Mouse (Mus musculus) layer of hippocampus, adult 9-11 months (tissue): ENCODE results near the gene Lrrc66.

Experiments
- DNase-seq: peaks from one replicate; pipeline ENCODE4 v3.0.0; 2022

The Lrrc66 gene

DNA sequence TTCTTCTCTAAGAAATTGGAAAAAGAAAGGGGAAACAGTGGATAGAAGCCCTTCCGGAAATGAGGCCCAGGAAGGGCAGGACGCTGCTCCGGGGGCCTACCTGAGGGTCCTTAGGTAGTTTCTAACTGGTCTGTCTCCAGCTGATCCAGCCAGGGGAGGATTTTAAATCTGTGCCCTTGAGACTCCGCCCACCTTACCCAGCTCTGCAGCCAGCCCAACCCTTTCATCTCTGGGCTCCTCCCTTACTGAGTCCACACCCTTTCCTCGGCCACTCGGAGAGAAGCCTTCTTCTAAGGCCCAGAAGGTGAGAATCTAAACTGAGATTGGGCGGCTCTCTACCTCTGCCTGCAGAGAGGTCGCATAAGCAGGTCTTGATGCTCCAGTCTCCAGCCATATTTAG lies at the start of gene Lrrc66:
TSS of gene Lrrc66 (minus strand) at position 236 of the 400 bp plus-strand sequence.
- DNase-seq = no peak

DNA sequence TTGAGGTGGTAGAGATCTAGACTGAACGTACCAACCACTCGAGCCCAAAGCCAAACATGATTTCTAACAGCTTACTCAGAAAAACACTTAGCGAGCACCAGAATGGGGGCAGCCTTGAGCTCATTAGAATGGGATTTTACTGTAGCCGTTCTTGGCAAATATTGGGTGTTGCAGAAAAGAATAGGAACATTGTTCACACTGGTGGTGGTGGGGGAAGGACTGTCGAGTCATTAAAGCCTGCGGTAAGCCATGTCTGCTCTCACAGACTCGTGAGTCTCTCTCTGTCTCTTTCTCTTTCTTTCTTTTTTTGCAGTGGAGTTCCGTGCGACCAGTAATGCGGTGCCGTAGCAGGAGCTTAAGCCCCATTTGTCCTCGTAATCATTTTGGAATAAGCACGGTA lies 44.3 kb upstream of the Lrrc66 start:
- peak; percentile 44 for DNase-seq

DNA sequence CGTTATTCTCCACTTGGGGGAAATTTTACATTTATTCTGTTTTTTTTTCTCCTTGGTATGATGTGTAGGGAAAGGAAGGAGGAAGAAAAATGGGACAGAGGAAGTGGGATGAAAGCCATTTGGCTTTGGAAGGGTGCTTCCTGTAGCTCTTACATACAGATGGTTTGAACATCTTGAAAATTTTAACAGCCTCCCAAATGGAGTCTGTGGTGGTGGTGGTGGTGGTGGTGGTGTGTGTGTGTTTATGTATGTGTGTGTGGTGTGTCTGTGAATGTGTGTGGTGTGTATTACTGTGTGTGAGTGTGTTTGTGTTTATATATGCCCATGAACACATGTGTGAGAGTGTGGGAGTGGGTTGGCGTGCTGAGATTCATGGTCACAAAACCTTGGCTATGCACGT lies 43.3 kb upstream of the Lrrc66 start:
- DNase-seq = no peak

DNA sequence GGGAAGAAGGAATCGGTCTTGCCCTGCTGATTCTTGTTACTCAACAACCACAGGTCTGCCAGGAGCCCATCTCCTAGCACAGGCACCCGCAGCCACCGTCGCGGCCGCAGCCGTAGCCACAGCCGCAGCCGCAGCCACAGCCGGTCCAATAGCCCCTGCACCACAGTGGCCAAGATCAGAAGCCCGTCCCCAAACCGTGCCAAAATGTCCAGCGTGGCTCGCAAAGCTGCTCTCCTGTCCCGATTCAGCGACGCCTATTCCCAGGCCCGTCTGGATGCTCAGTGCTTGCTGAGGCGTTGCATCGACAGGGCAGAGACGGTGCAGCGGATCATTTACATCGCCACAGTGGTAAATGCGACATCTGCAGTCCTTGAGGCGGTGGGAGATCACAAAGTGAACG lies 37.1 kb upstream of the Lrrc66 start:
- DNase-seq = no peak

DNA sequence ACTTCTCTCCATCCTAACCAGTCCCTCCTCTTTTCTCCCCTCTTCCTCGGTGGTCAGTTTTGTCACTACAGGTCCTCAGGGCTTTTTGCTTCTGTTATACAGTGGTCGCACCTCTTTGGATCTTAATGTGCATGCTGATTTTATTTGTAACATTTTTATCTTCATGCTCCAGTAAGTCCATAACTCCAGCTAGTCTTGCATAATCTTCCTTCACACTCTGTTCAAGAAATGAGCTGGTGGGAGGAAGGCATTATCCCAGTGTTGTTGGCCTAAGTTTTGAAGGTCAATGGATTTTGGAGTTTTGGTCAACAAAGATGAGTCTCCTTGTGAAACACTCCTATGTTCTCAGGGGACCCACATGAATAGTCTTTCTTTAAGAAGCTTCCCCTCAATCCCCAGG lies 35.6 kb upstream of the Lrrc66 start:
- DNase-seq = no peak

DNA sequence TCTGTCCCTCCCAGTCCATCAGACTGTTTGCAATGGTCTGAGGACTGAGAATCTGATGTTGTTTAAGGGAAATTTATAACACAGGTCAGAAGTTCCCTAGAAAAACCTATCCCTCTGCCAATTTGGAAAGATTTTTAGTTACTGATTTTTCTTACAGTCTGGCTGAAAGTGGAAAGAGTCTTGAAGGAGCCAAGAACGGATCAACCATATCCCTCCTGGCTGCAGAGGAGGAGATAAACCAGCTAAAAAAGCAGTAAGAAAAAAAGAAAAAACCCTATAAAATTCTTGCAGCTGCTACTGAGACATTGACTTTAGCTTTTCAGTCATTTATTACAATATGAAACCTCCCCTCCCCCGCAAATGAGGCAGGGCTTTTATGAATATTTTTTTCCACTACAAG lies 34.4 kb upstream of the Lrrc66 start:
- DNase-seq = no peak

DNA sequence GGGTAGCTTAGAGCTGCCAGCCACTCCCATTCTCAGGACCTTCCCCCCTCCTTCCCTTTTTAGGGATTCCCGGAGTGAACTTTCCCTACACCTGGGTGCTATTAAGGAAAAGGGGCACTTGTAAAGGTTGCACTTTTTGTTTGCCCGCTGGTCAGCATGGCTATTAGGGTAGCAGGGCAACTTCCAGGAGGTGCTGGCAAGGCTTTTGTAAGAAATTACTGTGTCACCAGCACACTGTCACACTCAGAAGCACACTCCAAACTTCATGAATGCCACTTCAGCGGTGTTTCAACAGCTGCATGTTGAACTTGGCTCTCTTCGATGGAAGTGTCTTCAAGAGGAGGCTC lies 19.5 kb upstream of the Lrrc66 start:
- no peak for DNase-seq

DNA sequence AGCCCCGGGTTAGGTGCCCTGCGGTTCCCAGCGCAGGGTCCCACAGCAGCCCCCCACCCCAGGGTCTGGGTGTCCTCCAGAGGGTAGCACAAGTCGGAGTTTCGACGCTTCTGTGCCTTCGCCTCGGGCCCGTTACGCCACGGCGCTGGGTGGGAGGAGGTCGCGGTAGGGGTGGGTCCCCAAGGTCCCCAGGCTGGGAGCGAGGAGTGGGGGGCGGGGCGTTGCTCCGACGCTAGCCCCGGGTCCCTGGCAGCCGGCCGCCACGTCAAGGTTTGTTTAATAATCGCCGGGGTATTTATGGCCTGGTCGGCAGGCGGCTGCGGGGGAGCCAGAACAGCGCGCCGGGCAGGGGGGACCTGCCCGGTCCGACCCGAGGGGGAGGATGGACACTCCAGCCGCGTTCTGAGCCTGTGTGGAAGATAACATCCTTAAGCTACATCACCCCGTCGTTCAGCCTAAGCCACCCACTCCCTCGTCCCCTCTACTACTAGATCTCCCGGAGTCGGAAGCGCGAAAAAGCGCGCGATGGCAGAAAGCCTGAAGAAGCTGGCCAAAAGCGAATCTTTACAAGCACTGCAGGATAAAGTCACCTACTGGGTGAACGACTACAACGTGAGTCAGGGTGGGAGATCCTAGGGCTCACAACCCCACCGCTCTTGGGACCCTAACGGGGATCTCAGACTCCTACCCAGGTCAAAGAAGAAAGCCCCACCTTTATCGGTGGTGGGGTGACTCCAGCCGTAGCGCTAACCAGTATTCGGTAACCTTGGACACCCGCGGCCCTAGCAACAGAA lies 18.9 kb upstream of the Lrrc66 start, which contains the start of gene Spata18:
TSS of gene Spata18 (plus strand) at position 319 of the 794 bp plus-strand sequence.
- DNase-seq = no peak

DNA sequence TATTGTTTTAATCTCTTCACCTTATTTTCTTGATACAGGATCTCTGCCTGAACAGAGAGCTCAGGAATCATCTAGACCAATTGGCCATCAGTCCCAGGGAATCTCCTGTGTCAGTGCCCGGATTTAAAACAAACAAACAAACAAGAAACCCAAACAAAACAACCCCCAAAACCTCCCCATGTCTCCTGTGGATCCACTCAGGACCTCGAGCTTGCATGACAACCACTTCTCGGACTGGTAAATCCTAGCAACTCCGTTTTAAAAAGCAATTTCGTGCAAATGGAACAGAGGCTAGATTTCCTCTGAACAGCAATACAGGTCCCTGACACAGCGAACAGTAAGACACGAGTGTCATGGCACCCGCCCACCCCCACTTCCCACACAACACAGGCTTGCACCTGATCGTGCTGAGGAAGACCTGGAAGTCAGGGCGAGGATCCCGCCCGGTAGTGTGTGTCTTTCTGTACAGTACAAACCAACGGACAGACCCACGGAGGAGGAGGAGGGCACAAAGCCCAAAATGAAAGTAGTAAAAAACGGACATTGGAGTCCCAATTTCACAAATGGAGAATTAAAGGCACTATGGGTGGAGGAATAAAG lies 18.1 kb upstream of the Lrrc66 start:
- no peak for DNase-seq

DNA sequence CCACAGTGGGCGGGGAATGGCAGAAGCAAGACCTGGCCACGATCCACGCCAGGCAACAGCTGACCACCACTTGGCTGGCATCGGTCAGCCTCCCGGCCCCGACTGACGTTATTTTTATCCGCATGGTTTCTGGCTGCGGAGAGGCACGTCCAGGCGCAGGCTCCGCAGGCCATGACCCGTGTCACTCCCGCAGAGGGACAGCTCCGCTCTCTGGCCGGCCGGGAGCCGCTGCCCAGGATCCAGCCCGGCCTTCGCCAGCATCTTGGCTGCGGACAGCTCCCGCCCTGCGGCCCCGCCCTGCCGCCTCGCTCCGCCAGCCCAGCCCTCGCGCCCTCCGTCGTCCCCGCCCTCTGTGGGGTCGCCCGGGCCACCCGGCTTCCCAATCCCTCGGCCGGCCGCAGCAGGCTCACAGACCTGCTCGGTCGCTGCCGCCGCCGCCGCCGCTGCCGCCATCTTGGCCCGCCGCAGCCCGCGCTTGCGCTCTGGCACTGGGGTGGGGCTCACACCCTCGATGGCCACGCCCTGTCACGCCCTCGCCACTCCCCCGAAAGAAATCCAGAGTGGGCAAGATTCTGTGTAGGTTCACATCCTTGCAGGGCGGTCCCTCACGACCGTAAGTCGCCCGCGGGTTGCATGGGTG lies 15.1 kb upstream of the Lrrc66 start, which contains the start of gene Sgcb:
TSS of gene Sgcb (minus strand) at position 530 of the 640 bp plus-strand sequence.
- peak; percentile 85 for DNase-seq

DNA sequence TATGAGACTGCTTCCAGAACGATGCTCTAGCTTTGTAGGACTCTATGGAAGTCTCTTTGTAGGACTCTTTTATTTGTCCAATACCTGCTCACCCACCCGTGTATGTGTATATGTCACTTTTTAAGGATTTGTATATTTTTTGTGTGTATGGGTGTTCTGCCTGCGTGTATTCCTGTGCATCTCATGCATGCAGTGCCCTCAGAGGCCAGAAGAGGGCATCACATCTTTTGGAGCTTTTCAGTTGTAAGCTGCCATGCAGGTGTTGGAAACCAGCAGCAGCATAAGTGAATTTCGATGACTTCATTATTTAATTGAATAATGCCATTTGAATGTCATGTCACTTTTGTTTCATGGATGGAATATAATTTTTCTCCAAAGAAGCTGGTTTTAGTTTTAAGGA lies 9.8 kb upstream of the Lrrc66 start:
- no peak for DNase-seq

DNA sequence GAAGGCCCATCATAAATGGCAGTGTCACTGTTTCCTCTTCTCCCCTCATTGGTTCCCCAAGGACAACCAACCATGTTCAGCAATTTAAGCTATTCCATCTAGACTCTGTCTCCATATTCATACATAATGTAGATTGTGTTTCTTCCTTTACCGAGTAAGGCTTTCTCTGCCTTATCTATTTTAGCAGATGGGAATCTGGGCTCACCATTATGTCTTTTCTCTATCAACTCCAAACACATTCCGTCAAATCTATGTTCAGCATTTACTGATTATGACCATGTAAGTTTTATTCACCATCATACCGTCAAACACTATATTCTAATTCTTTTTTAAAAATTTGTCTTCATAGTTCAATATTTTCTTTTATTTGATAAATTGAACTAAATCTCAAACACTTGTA lies 8.7 kb upstream of the Lrrc66 start:
- no peak for DNase-seq

DNA sequence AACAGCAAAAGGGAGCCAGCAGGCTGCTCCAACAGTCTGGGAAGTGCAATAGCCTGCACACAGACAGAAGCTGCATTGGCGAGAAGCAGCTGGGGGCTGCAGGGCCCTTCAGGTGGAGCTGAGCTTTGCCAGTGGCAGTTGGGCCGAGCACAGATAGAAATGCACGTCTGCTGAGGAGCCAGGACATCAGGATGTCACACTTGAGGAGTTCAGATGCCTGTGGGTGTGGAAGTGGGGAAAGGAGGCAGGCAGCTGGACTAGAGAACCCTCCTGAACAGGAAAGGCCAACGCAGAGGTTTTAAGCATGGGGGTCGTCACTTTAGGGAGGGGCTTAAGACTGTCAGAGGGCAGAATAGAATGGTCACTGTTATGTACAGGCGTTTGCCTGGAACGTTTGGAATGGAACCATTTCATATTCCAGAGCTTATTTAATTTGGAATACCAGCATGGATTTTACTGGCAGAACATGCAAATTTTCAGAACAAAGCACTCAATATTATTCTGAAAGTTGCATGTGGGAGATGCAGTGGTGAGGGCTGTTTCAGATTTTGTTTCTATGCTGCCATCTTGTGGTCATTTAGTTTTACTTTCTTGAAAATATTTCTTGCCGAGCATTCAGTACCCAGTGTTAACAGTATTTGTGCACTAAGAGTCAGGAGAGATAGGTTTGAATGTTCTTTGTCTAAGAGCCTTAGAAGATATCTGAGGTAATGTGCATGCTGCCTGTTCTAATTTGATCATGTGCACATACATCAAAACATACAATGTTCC lies 5.2 kb upstream of the Lrrc66 start:
- no peak for DNase-seq

DNA sequence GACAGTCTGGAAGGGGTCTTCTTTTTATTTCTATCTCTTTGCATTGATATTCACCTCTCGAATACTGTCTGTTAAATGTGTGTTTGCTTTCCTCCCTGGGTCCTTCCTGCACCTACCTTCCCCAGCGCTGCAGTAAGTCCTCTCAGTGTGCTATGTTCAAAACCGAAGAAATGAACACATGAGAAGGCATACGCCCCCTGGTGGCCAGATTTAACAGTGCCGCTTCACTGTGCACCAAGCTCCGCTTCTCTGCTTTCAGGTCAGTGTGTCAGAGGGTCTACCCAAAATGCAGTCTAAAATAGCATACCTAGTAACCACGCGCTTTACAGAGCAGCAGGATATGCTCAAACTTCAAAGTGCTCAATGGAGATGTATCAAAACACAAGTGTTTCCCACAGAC lies 815 bp upstream of the Lrrc66 start:
- DNase-seq = peak; percentile 65

DNA sequence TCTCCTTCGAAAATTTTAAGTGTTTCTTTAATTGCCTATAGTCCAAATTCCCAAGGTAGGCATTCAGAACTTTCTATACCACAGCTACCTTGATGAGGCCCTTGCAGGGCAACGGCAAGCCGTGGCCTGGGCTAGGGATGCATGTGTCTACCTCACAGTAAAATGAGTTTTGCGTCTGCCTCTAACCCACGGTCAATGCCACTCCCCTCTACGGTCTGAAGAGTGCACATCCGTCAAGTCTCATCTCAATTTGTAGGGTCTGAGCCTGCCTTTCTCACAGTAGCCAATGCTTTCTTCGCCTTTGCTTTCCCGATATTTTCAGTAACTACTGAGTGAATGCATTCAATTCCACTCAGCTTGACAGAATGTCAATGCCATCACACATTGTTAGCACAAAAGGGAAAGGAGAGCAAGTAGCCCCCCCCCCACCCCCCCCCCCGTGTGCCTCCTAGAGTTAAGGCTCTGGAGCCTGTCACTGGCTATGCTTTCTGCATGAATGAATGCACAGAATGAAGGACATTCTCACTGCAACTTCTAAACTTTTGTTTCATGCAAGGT lies 1.2 kb downstream of the Lrrc66 start:
- DNase-seq = no peak

DNA sequence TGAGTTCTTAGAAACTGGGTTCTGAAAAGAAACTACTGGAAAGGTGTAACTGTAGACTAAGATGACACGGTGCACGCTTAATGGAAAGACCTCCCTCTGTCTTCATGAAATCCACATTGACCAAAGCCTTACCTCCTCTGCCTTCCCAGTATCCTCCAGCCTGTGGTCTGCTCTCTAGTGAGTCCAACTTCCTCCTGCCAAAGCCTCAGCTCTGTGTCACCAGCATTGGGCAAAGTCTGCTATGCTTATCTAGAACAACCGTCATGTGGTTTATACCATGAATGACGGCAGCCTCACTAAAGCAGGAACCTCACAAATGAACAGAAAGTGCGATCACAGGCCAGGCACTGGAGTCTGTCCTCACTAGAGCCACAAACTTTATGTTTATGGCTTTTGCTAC lies 2.2 kb downstream of the Lrrc66 start:
- DNase-seq = no peak

DNA sequence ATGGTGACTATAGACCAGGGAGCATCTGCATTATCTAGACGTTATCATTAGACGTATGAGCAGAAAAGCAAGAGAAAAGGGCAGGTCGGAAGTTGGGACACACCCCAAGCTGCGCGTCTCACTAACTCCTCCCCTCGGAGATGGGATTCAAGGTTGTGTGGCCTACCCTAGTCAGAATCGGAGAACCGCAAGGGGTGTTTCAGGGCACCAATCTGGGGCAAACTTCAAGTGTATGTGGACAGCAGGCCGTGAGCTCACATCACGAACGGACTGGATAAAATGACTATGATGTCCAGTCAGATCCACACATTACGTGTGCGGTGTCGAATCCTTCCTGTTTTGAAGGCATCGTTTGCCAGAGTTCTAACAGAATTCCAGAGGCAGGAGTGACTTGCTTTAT lies 4.3 kb downstream of the Lrrc66 start:
- no peak for DNase-seq

DNA sequence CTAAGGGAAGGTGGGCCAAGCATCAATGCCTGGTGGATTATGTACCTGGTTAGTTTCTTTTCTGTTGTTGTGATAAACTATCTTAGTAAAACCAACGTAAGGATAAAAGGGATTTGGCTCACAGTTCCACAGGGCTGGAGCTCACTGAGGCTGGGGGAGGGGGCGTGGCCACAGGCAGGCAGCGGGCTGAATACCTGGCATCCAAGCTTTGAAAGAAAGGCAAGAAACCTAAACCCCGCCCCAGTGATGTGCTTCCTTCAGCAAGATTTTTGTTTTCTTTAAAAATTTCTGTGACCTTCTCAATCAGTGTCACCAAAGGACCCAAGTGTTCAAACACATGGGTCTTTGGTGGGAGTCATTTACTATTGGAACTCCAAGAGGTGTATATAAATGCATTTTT lies 4.8 kb downstream of the Lrrc66 start:
- no peak for DNase-seq

DNA sequence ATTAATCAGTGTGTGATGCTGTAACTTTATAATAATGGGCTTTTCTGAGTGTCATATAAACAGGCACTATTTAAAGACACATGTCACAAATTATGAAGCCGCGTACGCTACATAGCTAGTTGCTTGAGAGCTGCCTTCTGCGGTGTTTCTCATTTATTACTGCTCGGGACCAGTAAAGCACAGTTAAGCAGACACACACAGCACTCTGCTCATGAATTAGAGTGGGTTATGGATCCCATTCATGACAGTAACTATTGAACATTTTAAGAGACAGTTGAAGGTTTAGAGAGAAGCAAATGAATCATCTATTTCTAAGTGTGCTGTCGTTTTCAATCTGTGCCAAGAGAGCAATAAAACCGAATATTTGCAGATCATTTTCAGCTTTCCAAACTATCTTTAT lies 5.5 kb downstream of the Lrrc66 start:
- no peak for DNase-seq

DNA sequence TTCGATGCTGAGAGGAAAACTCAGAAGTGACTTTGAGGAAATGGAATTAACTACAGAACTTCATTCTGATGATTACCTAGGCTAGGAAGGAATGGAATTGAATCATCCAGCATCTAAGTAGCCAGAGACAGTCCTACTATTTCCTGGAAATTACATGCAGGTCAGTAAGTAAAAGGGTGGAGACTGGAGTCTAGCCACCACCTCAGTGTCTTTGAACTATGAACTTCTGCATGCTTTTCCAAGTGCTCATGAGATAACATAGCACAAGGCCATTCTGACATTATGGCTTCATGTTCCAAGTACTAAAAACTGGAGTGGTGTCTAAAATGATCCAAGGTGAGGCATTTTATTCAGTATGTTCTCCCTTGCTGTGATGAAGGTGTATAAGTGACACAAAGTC lies 6.8 kb downstream of the Lrrc66 start:
- no peak for DNase-seq

DNA sequence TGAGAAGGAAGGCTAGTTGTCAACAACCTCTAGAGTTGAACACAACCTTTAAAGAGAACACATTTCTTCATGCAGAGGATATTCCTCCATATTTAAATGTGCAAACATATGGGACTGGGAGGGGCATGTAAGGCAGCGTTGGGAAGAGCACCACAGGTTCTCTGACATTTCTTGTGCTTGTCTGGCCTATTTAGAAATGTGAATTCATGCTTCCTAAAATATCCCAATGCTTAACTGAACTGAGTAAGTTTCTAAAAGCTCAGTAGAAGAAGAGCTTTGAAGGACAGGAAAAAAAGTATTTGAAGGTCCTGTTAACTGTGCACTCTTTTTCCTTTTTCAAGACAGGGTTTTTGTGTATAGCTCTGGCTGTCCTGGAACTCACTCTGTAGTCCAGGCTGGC lies 13.4 kb downstream of the Lrrc66 start:
- DNase-seq = no peak

DNA sequence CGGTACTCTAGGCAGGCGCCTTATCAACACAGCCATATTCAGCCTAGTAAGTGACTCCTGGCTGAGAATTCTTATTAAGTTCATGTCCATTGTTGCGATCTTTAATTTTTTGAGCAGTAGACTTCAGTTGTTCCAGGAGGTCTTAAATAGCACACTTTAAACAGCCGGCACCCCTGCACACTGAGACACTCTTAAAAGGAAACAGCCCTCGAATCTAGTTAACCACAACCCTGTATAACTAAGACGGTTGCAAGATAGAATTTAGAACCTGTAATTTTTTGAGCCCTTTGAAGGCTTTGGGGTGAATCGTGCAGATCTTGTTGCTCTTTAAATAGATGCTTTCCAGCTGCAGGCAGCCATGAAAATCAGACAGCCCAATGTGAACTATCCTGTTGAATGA lies 17.1 kb downstream of the Lrrc66 start:
- no peak for DNase-seq

DNA sequence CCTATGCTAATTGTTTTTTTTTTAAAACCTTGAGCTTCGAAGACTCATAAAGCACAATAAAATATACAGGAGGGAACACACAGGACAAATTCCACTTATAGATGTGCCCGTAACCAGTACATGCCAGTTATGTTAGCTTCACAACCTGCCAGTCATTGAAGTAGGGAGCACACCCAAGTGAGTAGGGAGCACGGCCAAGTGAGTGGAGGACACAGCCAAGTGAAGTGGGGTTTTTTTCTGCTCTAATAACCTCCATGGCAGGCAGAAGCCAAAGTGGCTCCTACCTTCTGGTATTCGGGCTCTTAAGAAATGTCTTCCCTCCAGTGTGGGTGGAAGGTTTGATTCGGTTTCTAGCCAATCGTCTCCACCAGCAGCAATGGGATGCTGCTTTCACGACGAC lies 19.0 kb downstream of the Lrrc66 start:
- no peak for DNase-seq
